Mouse (Mus musculus) R1 (cell line): ENCODE measurements at regions not wholly inside any gene's neighbourhood (a gene's known extent, or its start where the extent isn't known, plus 50 kb on each side); places are given as distances from the start of the nearest gene placed in this dataset.

ENCODE experiments used
- DNase-seq: peaks from one replicate; pipeline ENCODE4 v3.0.0-alpha.2; 2018; ENCODE audit warnings: low read depth, low spot score

- DNase-seq: no peak
These were observed 630.5 kb downstream of the Nedd1 start for GRCm38 (mm10) chr10:92091480-92092395.

- no peak for DNase-seq
These were observed 640.1 kb downstream of the Nedd1 start for GRCm38 (mm10) chr10:92082111-92082510.

- DNase-seq: no peak
These were observed 641.0 kb downstream of the Nedd1 start for GRCm38 (mm10) chr10:92081199-92081598.

- no peak for DNase-seq
These were observed 642.8 kb downstream of the Nedd1 start for GRCm38 (mm10) chr10:92079421-92079820.

GRCm38 (mm10) chr10:92077291-92077690 is 644.9 kb downstream of the Nedd1 start:
- no peak for DNase-seq

- no peak for DNase-seq
These were observed 645.5 kb downstream of the Nedd1 start for GRCm38 (mm10) chr10:92076754-92077153.

- DNase-seq: no peak
These were observed 646.8 kb downstream of the Nedd1 start for GRCm38 (mm10) chr10:92075469-92075868.

GRCm38 (mm10) chr10:92074698-92075394 is 647.4 kb downstream of the Nedd1 start:
- DNase-seq: no peak

GRCm38 (mm10) chr10:92073873-92074390 is 648.3 kb downstream of the Nedd1 start:
- DNase-seq: no peak

GRCm38 (mm10) chr10:92044783-92045182 is 677.4 kb downstream of the Nedd1 start:
- no peak for DNase-seq

GRCm38 (mm10) chr10:92036176-92036575 is 686.0 kb downstream of the Nedd1 start:
- DNase-seq: no peak

- no peak for DNase-seq
These were observed 692.0 kb downstream of the Nedd1 start for GRCm38 (mm10) chr10:92030221-92030620.

GRCm38 (mm10) chr10:92024203-92024602 is 698.0 kb downstream of the Nedd1 start:
- DNase-seq: no peak

GRCm38 (mm10) chr10:92021036-92021435 is 701.2 kb downstream of the Nedd1 start:
- no peak for DNase-seq

- no peak for DNase-seq
These were observed 712.7 kb downstream of the Nedd1 start for GRCm38 (mm10) chr10:92009551-92009950.

GRCm38 (mm10) chr10:92007891-92008290 is 714.3 kb downstream of the Nedd1 start:
- no peak for DNase-seq

- DNase-seq: no peak
These were observed 715.8 kb downstream of the Nedd1 start for GRCm38 (mm10) chr10:92006467-92006866.

GRCm38 (mm10) chr10:91991040-91991439 is 731.2 kb downstream of the Nedd1 start:
- DNase-seq: no peak

- no peak for DNase-seq
These were observed 733.9 kb downstream of the Nedd1 start for GRCm38 (mm10) chr10:91988364-91988763.

GRCm38 (mm10) chr10:91979841-91980240 is 742.4 kb downstream of the Nedd1 start:
- no peak for DNase-seq

GRCm38 (mm10) chr10:91971951-91972350 is 750.3 kb downstream of the Nedd1 start:
- DNase-seq: no peak

- no peak for DNase-seq
These were observed 754.5 kb downstream of the Nedd1 start for GRCm38 (mm10) chr10:91967570-91968310.
